Mouse (Mus musculus) lung, adult 2 months (tissue): ENCODE measurements around the gene Syngr2. TPM values are rescaled to one million over a fixed set of nuclear protein-coding genes. Genes with fewer than 3 reads are reported as not detected.
A peak's percentile ranks its signal among the peaks of the same experiment; 100 is the strongest.

Experiments
- DNase-seq: peaks from one replicate; pipeline ENCODE4 v3.0.0; 2022
- H3K4me1 ChIP-seq: fragments of 200-500 bp; 2 replicates; pipeline ENCODE4 v1.6.1; 2011; ENCODE audit warnings: low read length; ENCODE audit not compliant: control insufficient read depth, insufficient read depth
- H3K4me3 ChIP-seq: fragments of 200-500 bp; replicated peaks from 2 replicates; pipeline ENCODE3; 2011; ENCODE audit warnings: low read depth, mild to moderate bottlenecking, control low read depth, low read length; ENCODE audit errors: extremely low read depth
- CTCF ChIP-seq: fragments of 200-500 bp; IDR thresholded peaks from 2 replicates; pipeline ENCODE4 v1.5.1; 2011; ENCODE audit warnings: mild to moderate bottlenecking, low read length, control low read depth; ENCODE audit not compliant: insufficient read depth
- POLR2A ChIP-seq: fragments of 200-500 bp; IDR thresholded peaks from 2 replicates; pipeline ENCODE4 v1.6.1; 2011; ENCODE audit warnings: low read depth, mild to moderate bottlenecking, control low read depth, low read length, borderline replicate concordance; ENCODE audit errors: extremely low read depth
- WGBS: fragments of 180-500 bp; shearing (Covaris S2); methylation state at CpG from one replicate; pipeline ENCODE4 v1.1.7; 2018; 5-methylcytosine and 5-hydroxymethylcytosine counted together
- polyA plus RNA-seq: library from polyadenylated mRNA; depleted of rRNA; stranded (reverse); fragments of >200 nt; gene quantifications from 2 replicates; pipeline ENCODE4 v1.2.3, GENCODE M21; 2012

Syngr2 gene
- polyA plus RNA-seq, 1 experiment, result 191 TPM

DNA sequence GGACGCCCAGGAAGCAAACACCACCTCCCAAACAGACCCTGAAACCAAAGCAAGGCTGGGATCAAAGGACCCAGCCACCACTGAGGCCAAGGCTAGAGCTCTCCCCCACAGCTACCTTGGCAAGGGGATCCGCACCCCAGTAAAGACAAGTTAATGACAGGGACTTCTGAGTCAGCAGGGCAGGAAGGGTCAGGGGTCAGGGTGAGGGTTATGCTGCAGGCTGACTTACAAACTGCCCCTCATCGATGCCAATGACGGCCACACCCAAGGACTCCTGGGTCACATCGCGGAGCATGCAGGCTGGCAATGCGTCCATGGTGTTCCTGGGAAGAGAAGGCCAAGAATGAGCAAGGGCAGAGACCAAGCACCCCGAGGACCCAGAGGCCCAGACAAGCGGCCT is 12.4 kb downstream of the Syngr2 start:
- H3K4me3 ChIP-seq, result no peak overlapping the region
- H3K4me1 ChIP-seq, result peaks cover 20% of the 10 kb centered on the region
- no peak for TF ChIP-seq CTCF
- TF ChIP-seq POLR2A, result no peak
- DNase-seq, result no peak
- WGBS, result 84% methylated on average over 9 of the region's 9 CpGs

DNA sequence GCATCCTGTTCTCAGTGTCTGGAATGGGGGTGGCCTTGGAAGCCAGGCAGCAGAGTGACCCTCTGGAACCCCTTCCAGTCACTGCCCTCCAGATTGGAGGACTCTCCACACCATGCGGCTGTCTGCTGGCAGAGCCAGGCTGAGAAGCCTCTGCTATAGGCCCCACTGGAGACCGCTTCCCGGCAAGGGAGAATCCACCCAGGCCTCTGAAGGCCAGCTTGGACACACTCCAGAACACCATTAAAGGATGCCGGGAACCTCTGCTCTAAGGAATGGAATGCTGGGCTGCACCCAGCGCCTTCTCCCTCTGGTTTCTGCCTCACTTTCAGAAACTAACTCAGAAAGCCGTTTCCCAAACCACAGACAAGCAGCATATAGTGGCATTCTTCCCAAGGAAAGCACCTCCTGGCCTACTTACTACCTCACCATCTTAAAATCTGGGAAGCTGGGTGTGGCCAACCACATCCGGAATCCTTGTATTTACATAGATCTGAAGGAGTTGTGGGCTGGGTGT is 13.3 kb downstream of the Syngr2 start:
- DNase-seq, result no peak
- WGBS, result 16% methylated on average over 7 of the region's 7 CpGs
- no peak overlapping the region for H3K4me3 ChIP-seq
- no peak for TF ChIP-seq POLR2A
- H3K4me1 ChIP-seq, result peaks cover 21% of the 10 kb centered on the region

DNA sequence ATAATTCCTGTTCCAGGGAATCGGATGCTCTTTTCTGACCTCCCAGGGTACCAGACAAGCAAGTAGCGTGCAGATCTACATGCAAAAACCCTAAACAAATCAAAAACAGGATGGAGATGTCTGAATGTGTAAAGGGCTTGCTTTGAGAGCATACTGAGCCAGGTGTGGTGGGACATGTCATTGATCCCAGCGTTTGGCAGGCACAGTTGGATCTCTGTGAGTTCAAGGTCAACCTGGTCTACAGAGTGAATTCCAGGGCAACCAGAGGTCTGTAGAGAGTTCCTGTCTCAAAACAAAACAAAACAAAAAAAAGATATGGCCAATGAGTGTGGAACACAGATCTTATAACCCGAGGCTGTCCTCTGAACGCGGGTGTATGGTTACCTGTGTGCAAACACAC is 13.9 kb downstream of the Syngr2 start:
- no peak for DNase-seq
- no peak overlapping the region for H3K4me3 ChIP-seq
- peaks cover 23% of the 10 kb centered on the region for H3K4me1 ChIP-seq
- WGBS, result 78% methylated on average over 6 of the region's 6 CpGs
- no peak for TF ChIP-seq CTCF
- no peak for TF ChIP-seq POLR2A

DNA sequence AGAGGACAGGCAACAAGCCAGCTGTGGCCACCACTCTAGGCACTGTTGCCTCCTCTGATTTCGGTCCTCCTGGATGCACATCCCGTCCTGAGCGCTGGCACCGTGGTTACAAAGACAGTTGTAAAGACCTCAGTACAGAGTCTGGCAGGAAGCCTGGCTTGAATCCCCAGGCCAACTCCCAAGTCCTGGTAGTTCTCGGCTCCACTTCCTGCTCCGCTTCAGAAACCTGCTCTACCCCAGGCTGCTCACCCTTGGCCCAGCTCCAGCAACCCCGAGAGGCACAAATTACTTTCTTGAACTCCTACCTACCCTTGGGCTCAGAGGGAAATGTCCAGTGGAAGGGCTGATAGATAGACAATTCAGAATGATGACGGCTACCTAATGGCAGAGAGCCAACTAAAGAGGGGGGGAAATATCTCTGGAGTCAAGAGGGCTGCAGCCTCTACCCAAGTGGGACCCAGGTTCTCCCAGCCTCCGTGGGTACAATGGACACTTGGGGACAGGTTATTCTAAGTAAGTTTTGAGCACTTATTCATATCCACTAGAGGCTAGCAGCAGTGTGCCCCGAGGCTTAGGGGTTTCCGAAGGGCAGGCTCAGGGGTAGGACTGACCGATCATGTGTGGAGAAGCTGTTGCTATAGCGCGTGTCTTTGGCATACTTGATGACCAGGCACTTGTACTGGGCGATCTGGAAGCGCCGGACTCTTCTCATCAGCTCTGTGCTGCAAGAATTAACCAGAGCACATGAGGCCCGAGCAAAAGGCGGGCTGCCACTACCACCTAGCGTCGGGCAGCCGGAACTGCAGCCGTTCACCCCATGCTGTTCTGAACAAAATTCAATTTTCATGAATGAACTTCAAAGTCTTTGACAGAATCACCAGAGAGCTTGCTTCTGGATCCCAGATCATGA is 14.8 kb downstream of the Syngr2 start:
- no peak overlapping the region for H3K4me3 ChIP-seq
- peak; percentile 81 for DNase-seq
- TF ChIP-seq POLR2A (no peak), CTCF (peak; percentile 93)
- H3K4me1 ChIP-seq, result peaks cover 29% of the 10 kb centered on the region
- WGBS, result 4% methylated on average over 23 of the region's 23 CpGs

- peak; percentile 59 for DNase-seq
- Histone ChIP-seq H3K4me3 (no peak within 1 kb of the TSS), H3K4me1 (peaks cover 33% of the 10 kb centered on the region)
- WGBS, result under 1% methylated on average over 34 of the region's 34 CpGs
- TF ChIP-seq POLR2A (no peak), CTCF (no peak)
Measured at GRCm38 (mm10) chr11:117825333-117826101, 16.0 kb downstream of the Syngr2 start, which contains the start of the genes Afmid and Tk1. Gene Afmid, plus strand, starts transcription at chr11:117825924. Gene Tk1, minus strand, starts transcription at chr11:117826092.

GRCm38 (mm10) chr11:117826164-117826563 is 16.7 kb downstream of the Syngr2 start:
- peaks cover 33% of the 10 kb centered on the region for H3K4me1 ChIP-seq
- no peak overlapping the region for H3K4me3 ChIP-seq
- 27% methylated on average over 5 of the region's 5 CpGs for WGBS
- DNase-seq, result no peak
- TF ChIP-seq POLR2A (no peak), CTCF (no peak)

- WGBS, result 45% methylated on average over 8 of the region's 8 CpGs
- no peak for DNase-seq
- no peak overlapping the region for H3K4me3 ChIP-seq
- TF ChIP-seq CTCF (no peak), POLR2A (no peak)
- peaks cover 33% of the 10 kb centered on the region for H3K4me1 ChIP-seq
Measured at GRCm38 (mm10) chr11:117826916-117827315, 17.4 kb downstream of the Syngr2 start.

GRCm38 (mm10) chr11:117827386-117827785 is 17.9 kb downstream of the Syngr2 start:
- no peak overlapping the region for H3K4me3 ChIP-seq
- DNase-seq, result no peak
- H3K4me1 ChIP-seq, result peaks cover 33% of the 10 kb centered on the region
- WGBS, result 31% methylated on average over 3 of the region's 3 CpGs
- TF ChIP-seq POLR2A (no peak), CTCF (no peak)

GRCm38 (mm10) chr11:117828149-117828887 is 18.9 kb downstream of the Syngr2 start:
- TF ChIP-seq POLR2A, result no peak
- no peak for TF ChIP-seq CTCF
- WGBS, result 34% methylated on average over 18 of the region's 18 CpGs
- no peak overlapping the region for H3K4me3 ChIP-seq
- no peak for DNase-seq
- peaks cover 24% of the 10 kb centered on the region for H3K4me1 ChIP-seq
